Mouse (Mus musculus): ENCODE measurements around the gene Olfr808. TPM values are rescaled to one million over a fixed set of nuclear protein-coding genes. Genes with fewer than 3 reads are reported as not detected.

The Olfr808 gene
- polyA plus RNA-seq (2012; rRNA removed; ENCODE audit: low replicate concordance) = not detected in 2 replicates

GRCm38 (mm10) chr10:129765182-129765581 is at the start of gene Olfr808:
TSS of gene Olfr808 (plus strand) at chr10:129765482.

GRCm38 (mm10) chr10:129729275-129729674 is 36.0 kb upstream of the Olfr808 start, which contains the start of gene Olfr805:
TSS of gene Olfr805 (minus strand) at chr10:129729375.

GRCm38 (mm10) chr10:129741821-129742220 is 23.5 kb upstream of the Olfr808 start, which contains the start of gene Olfr806:
TSS of gene Olfr806 (minus strand) at chr10:129741921.

GRCm38 (mm10) chr10:129757693-129758092 is 7.6 kb upstream of the Olfr808 start, which contains the start of gene Olfr807:
TSS of gene Olfr807 (minus strand) at chr10:129757793.

GRCm38 (mm10) chr10:129774338-129774737 is 9.1 kb downstream of the Olfr808 start, which contains the start of gene Olfr809:
TSS of gene Olfr809 (plus strand) at chr10:129774638.

GRCm38 (mm10) chr10:129794817-129795216 is 29.5 kb downstream of the Olfr808 start, which contains the start of gene Olfr810:
TSS of gene Olfr810 (minus strand) at chr10:129794917.

GRCm38 (mm10) chr10:129804296-129804695 is 39.0 kb downstream of the Olfr808 start, which contains the start of gene Olfr811:
TSS of gene Olfr811 (minus strand) at chr10:129804396.

Other genes starting within 250 kb of the Olfr808 start
- gene Olfr791, start 243.7 kb upstream of the Olfr808 start, polyA plus RNA-seq (2012; rRNA removed; ENCODE audit: low replicate concordance) = not detected in 2 replicates
- gene Olfr792, start 226.3 kb upstream of the Olfr808 start, polyA plus RNA-seq (2012; rRNA removed; ENCODE audit: low replicate concordance) = not detected in 2 replicates
- not detected in 2 replicates for gene Olfr794, start 197.8 kb upstream of the Olfr808 start, polyA plus RNA-seq (2012; rRNA removed; ENCODE audit: low replicate concordance)
- not detected in 2 replicates for gene Olfr796, start 152.9 kb upstream of the Olfr808 start, polyA plus RNA-seq (2012; rRNA removed; ENCODE audit: low replicate concordance)
- not detected in 2 replicates for gene Olfr798, start 137.5 kb upstream of the Olfr808 start, polyA plus RNA-seq (2012; rRNA removed; ENCODE audit: low replicate concordance)
- not detected in 2 replicates for gene Olfr799, start 128.0 kb upstream of the Olfr808 start, polyA plus RNA-seq (2012; rRNA removed; ENCODE audit: low replicate concordance)
- gene Olfr800, start 107.8 kb upstream of the Olfr808 start, polyA plus RNA-seq (2012; rRNA removed; ENCODE audit: low replicate concordance) = not detected in 2 replicates
- gene Olfr801, start 91.6 kb upstream of the Olfr808 start, polyA plus RNA-seq (2012; rRNA removed; ENCODE audit: low replicate concordance) = not detected in 2 replicates
- gene Olfr802, start 77.3 kb upstream of the Olfr808 start, polyA plus RNA-seq (2012; rRNA removed; ENCODE audit: low replicate concordance) = not detected in 2 replicates
- gene Olfr803, start 71.2 kb upstream of the Olfr808 start, polyA plus RNA-seq (2012; rRNA removed; ENCODE audit: low replicate concordance) = not detected in 2 replicates
- gene Olfr804, start 62.3 kb upstream of the Olfr808 start, polyA plus RNA-seq (2012; rRNA removed; ENCODE audit: low replicate concordance) = not detected in 2 replicates
- gene Olfr805, start 36.1 kb upstream of the Olfr808 start, polyA plus RNA-seq (2012; rRNA removed; ENCODE audit: low replicate concordance) = not detected in 2 replicates
- gene Olfr806, start 23.6 kb upstream of the Olfr808 start, polyA plus RNA-seq (2012; rRNA removed; ENCODE audit: low replicate concordance) = not detected in 2 replicates
- not detected in 2 replicates for gene Olfr807, start 7.7 kb upstream of the Olfr808 start, polyA plus RNA-seq (2012; rRNA removed; ENCODE audit: low replicate concordance)
- gene Olfr809, start 9.2 kb downstream of the Olfr808 start, polyA plus RNA-seq (2012; rRNA removed; ENCODE audit: low replicate concordance) = not detected in 2 replicates
- not detected in 2 replicates for gene Olfr810, start 29.4 kb downstream of the Olfr808 start, polyA plus RNA-seq (2012; rRNA removed; ENCODE audit: low replicate concordance)
- not detected in 2 replicates for gene Olfr811, start 38.9 kb downstream of the Olfr808 start, polyA plus RNA-seq (2012; rRNA removed; ENCODE audit: low replicate concordance)
- gene Olfr812, start 80.6 kb downstream of the Olfr808 start, polyA plus RNA-seq (2012; rRNA removed; ENCODE audit: low replicate concordance) = not detected in 2 replicates
- not detected in 2 replicates for gene Olfr813, start 89.9 kb downstream of the Olfr808 start, polyA plus RNA-seq (2012; rRNA removed; ENCODE audit: low replicate concordance)
- gene Olfr814, start 114.4 kb downstream of the Olfr808 start, polyA plus RNA-seq (2012; rRNA removed; ENCODE audit: low replicate concordance) = not detected in 2 replicates
- gene Olfr815, start 140.4 kb downstream of the Olfr808 start, polyA plus RNA-seq (2012; rRNA removed; ENCODE audit: low replicate concordance) = not detected in 2 replicates
- gene Olfr816, start 150.1 kb downstream of the Olfr808 start, polyA plus RNA-seq (2012; rRNA removed; ENCODE audit: low replicate concordance) = not detected in 2 replicates
- gene Olfr818, start 183.6 kb downstream of the Olfr808 start, polyA plus RNA-seq (2012; rRNA removed; ENCODE audit: low replicate concordance) = not detected in 2 replicates
- gene Olfr819, start 201.8 kb downstream of the Olfr808 start, polyA plus RNA-seq (2012; rRNA removed; ENCODE audit: low replicate concordance) = not detected in 2 replicates
- not detected in 2 replicates for gene Olfr247, start 210.7 kb downstream of the Olfr808 start, polyA plus RNA-seq (2012; rRNA removed; ENCODE audit: low replicate concordance)
- gene Gm10310, start 219.6 kb downstream of the Olfr808 start, polyA plus RNA-seq (2012; rRNA removed; ENCODE audit: low replicate concordance) = not detected in 2 replicates
- gene Olfr820, start 247.1 kb downstream of the Olfr808 start, polyA plus RNA-seq (2012; rRNA removed; ENCODE audit: low replicate concordance) = not detected in 2 replicates